Mouse (Mus musculus) cortical plate, adult 2 months (tissue): ENCODE measurements around the gene Upb1. TPM values are rescaled to one million over a fixed set of nuclear protein-coding genes. Genes with fewer than 3 reads are reported as not detected.

Experiments used
- H3K27ac ChIP-seq: fragments of 200-500 bp; 2 replicates; pipeline ENCODE4 v1.5.1; 2012; ENCODE audit warnings: low read length, control low read depth, inconsistent platforms; ENCODE audit not compliant: insufficient read depth
- H3K4me1 ChIP-seq: fragments of 200-500 bp; 2 replicates; pipeline ENCODE4 v1.6.1; 2011; ENCODE audit warnings: low read length; ENCODE audit not compliant: control insufficient read depth, insufficient read depth
- H3K4me3 ChIP-seq: fragments of 200-500 bp; 2 replicates; pipeline ENCODE4 v1.5.1; 2011; ENCODE audit warnings: mild to moderate bottlenecking, low read length, control low read depth; ENCODE audit not compliant: insufficient read depth
- CTCF ChIP-seq: fragments of 200-500 bp; IDR thresholded peaks from 2 replicates; pipeline ENCODE4 v1.5.1; 2011; ENCODE audit warnings: mild to moderate bottlenecking, control low read depth, low read length; ENCODE audit not compliant: insufficient read depth; ENCODE audit errors: extremely low read depth
- POLR2A ChIP-seq: fragments of 200-500 bp; IDR thresholded peaks from 2 replicates; pipeline ENCODE4 v1.6.1; 2011; ENCODE audit warnings: mild to moderate bottlenecking, low read length, control low read depth; ENCODE audit not compliant: insufficient read depth; ENCODE audit errors: extremely low read depth
- polyA plus RNA-seq: library from polyadenylated mRNA; depleted of rRNA; stranded (reverse); fragments of >200 nt; gene quantifications from 2 replicates; pipeline ENCODE4 v1.2.3, GENCODE M21; 2012

Upb1 gene
- polyA plus RNA-seq, 1 experiment: 0.31 TPM

GRCm38 (mm10) chr10:75418747-75419146 is 17.8 kb downstream of the Upb1 start:
- Histone ChIP-seq H3K4me3 (no peak overlapping the region), H3K4me1 (no peaks in the 10 kb centered on the region), H3K27ac (no peak overlapping the region)
- TF ChIP-seq POLR2A: no peak
- no peak for TF ChIP-seq CTCF

DNA sequence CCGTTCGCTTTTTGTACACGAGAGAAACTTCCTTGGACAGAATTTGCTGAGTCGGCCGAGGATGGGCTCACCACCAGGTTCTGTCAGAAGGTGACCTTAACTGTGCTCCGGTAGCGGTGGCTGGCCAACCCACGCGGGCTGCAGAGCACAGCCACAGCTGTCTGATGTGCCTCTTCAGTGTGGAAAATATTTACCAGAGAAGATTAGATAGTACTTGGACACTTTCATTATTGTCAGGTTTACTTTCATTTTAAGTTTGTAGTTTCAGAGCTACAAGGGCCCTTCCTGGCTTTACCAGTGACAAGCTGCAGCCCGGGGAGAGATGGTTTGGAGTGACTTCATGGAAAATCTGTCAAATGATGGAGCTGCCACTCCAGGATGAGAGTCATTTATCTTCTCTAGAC is 23.6 kb downstream of the Upb1 start:
- H3K27ac ChIP-seq: no peak overlapping the region
- no peaks in the 10 kb centered on the region for H3K4me1 ChIP-seq
- TF ChIP-seq CTCF (no peak), POLR2A (no peak)
- no peak overlapping the region for H3K4me3 ChIP-seq

GRCm38 (mm10) chr10:75428049-75429003 is 27.4 kb downstream of the Upb1 start:
- TF ChIP-seq POLR2A (no peak), CTCF (no peak)
- no peak overlapping the region for H3K27ac ChIP-seq
- H3K4me1 ChIP-seq: no peaks in the 10 kb centered on the region
- no peak overlapping the region for H3K4me3 ChIP-seq

DNA sequence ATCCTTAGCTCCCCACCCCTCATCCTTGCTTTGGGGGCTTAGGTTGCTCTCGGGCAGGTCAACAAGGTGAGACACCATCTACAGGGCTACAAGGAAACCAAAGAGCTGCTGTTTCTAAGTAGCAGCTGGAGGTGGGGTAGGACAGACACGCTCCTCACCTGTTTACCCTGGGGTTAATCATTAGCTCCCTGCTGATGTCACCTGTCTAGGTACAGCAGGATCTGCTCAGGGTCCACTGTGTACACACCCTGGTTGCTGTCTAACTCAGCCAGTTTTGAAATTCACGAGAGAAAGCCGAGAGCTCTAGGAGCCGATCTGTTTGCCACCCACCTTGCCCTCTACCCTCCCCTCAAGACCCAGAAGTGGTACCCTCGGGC is 28.1 kb downstream of the Upb1 start:
- H3K4me1 ChIP-seq: no peaks in the 10 kb centered on the region
- TF ChIP-seq CTCF (no peak), POLR2A (no peak)
- H3K4me3 ChIP-seq: no peak overlapping the region
- H3K27ac ChIP-seq: no peak overlapping the region

GRCm38 (mm10) chr10:75429522-75430146 is 28.7 kb downstream of the Upb1 start:
- TF ChIP-seq POLR2A (no peak), CTCF (no peak)
- Histone ChIP-seq H3K27ac (no peak overlapping the region), H3K4me1 (no peaks in the 10 kb centered on the region), H3K4me3 (no peak overlapping the region)

- TF ChIP-seq CTCF (no peak), POLR2A (no peak)
- H3K4me1 ChIP-seq: no peaks in the 10 kb centered on the region
Observed at GRCm38 (mm10) chr10:75430147-75430537, 29.2 kb downstream of the Upb1 start.

GRCm38 (mm10) chr10:75430633-75431032 is 29.7 kb downstream of the Upb1 start:
- no peak overlapping the region for H3K27ac ChIP-seq
- TF ChIP-seq CTCF: no peak
- TF ChIP-seq POLR2A: no peak
- H3K4me3 ChIP-seq: no peak overlapping the region
- H3K4me1 ChIP-seq: no peaks in the 10 kb centered on the region

More at GRCm38 (mm10) chr10:75430147-75430537, 29.2 kb downstream of the Upb1 start:
- Histone ChIP-seq H3K27ac (no peak overlapping the region), H3K4me3 (no peak overlapping the region)

GRCm38 (mm10) chr10:75436604-75437217 is 35.8 kb downstream of the Upb1 start:
- no peaks in the 10 kb centered on the region for H3K4me1 ChIP-seq
- TF ChIP-seq POLR2A: no peak
- TF ChIP-seq CTCF: peak; percentile 94
- no peak overlapping the region for H3K27ac ChIP-seq
- no peak overlapping the region for H3K4me3 ChIP-seq

DNA sequence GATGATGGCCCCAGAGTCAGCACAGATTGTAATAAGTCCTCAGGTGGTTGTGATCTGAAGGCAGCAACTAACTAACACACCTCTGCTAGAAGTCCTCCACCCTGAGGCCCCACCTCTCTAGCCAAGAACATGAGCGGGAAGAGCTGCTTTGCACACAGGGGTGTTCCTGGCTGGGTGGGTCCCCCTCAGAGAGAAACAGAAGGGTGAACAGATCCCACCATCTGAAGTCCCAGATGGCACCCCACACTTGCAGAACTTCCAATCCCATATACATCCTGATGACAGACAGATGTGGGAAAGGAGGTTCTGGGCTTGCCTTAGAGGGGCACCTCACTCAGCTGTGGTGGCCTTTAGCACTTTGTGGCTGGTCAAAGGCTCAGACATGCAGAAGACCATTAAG is 36.4 kb downstream of the Upb1 start:
- TF ChIP-seq CTCF (no peak), POLR2A (no peak)
- no peak overlapping the region for H3K4me3 ChIP-seq
- H3K4me1 ChIP-seq: no peaks in the 10 kb centered on the region
- H3K27ac ChIP-seq: no peak overlapping the region

DNA sequence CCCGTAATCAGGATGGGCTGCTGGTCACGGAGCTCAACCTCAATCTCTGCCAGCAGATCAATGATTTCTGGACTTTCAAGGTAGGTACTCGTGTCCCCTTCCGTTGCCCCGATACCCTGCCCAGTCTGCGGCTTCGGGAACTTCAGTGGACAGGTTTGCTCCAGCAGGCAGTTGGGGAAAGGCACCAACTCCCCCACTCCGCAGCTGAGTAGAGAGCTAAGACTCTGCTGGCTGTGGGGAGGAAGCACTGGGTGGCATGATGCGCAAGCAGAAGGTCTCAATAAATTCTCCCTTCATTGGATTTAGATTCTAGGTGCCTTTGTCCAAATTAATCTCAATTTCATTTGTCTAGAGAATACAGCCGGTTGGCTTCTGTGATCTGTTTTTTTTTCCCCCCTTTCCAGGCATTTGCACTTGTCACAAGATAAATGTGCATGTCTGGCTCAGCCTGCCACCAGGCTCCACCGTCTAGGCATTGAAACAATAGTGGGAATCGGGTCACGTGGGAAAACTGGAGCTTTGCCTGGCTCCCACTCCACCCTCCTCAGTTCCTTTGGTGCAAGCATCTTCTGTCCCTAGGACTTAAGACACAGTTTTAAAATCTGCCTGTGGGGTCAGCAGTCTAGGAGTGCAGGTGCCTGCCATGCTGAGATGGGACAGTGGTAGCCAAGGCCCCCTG is 37.4 kb downstream of the Upb1 start:
- Histone ChIP-seq H3K4me3 (no peak overlapping the region), H3K27ac (no peak overlapping the region), H3K4me1 (no peaks in the 10 kb centered on the region)
- TF ChIP-seq CTCF: no peak
- TF ChIP-seq POLR2A: no peak
